Mouse (Mus musculus) MEL (cell line): Measurements from ENCODE around the gene Elof1.

Experiments
- CTCF ChIP-seq, 3 experiments: IDR thresholded peaks in 2 of 3; conservative IDR thresholded peaks in 1 of 3; 2 replicates each; pipeline ENCODE4 v1.5.1; 2011 to 2012; ENCODE audit warnings: low read length in 3 of 3, low read depth in 2 of 3, mild to moderate bottlenecking in 2 of 3, improper control_type of control experiment in 1 of 3, inconsistent platforms in 1 of 3, mixed read lengths in 1 of 3, moderate library complexity in 1 of 3; ENCODE audit not compliant: control insufficient read depth in 1 of 3, insufficient read depth in 1 of 3, poor library complexity in 1 of 3, severe bottlenecking in 1 of 3
- EP300 ChIP-seq, 2 experiments: IDR thresholded peaks; 2 replicates each; pipeline ENCODE4 v1.6.1; 2011; ENCODE audit warnings: improper control_type of control experiment in 2 of 2, low read length in 2 of 2, low read depth in 1 of 2, mild to moderate bottlenecking in 1 of 2
- MEF2A ChIP-seq: IDR thresholded peaks from 2 replicates; pipeline ENCODE4 v1.6.1; 2014; ENCODE audit warnings: low read depth, mild to moderate bottlenecking, inconsistent platforms, low read length, improper control_type of control experiment; ENCODE audit not compliant: poor library complexity, insufficient replicate concordance, severe bottlenecking; ENCODE audit errors: extremely low read depth
- MYC ChIP-seq: IDR thresholded peaks from 2 replicates; pipeline ENCODE4 v1.6.1; 2011; ENCODE audit warnings: low read depth, mild to moderate bottlenecking, low read length, improper control_type of control experiment, moderate library complexity
- POLR2AphosphoS5 ChIP-seq: IDR thresholded peaks from 2 replicates; pipeline ENCODE4 v1.6.1; 2012; ENCODE audit warnings: low read depth, borderline replicate concordance, mild to moderate bottlenecking, inconsistent platforms, low read length, moderate library complexity, mixed read lengths

DNA sequence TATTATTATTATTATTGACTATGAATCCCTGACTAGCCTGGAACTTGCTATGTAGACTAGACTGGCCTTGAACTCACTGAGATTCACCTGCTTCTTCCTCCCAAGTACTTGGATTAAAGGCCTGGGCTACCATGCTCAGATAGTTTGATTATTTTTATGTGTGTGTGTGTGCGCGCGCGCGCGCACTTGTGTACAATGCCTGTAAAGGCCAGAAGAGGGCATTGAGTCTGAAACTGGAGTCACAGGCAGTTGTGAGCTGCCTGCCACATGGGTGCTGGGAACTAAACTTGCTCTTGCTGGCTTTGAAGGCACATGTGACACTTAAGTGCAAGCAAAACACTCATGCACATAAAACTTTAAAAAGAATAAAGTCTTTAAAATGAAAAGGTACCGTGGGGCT lies 27.7 kb downstream of the Elof1 start:
- TF ChIP-seq MYC (no peak), MEF2A (no peak), EP300 (IDR thresholded peaks at IDR 0.05; ENCODE audit: low read depth in 1 of 2, low read length in 2 of 2) (no peak), CTCF (IDR thresholded peaks at IDR 0.05 in 2 of 3, conservative IDR thresholded peaks at IDR 0.05 in 1 of 3; ENCODE audit: control insufficient read depth in 1 of 3, insufficient read depth in 1 of 3, low read depth in 2 of 3, low read length in 3 of 3, poor library complexity in 1 of 3, severe bottlenecking in 1 of 3) (peak in 1 of 3 experiments; percentile 9; a peak in 1 of 6 replicates), POLR2AphosphoS5 (no peak)
